Mouse (Mus musculus) MEL (cell line): ENCODE measurements around the gene Spata31d1a.

Source experiments
- BHLHE40 ChIP-seq: IDR thresholded peaks from 2 replicates; pipeline ENCODE4 v1.6.1; 2012; ENCODE audit warnings: low read depth, mild to moderate bottlenecking, inconsistent platforms, low read length, improper control_type of control experiment, borderline replicate concordance
- CHD1 ChIP-seq: IDR thresholded peaks from 2 replicates; pipeline ENCODE4 v1.6.1; 2012; ENCODE audit warnings: low read depth, mild to moderate bottlenecking, inconsistent platforms, low read length, improper control_type of control experiment
- CTCF ChIP-seq, 3 experiments: IDR thresholded peaks in 2 of 3; conservative IDR thresholded peaks in 1 of 3; 2 replicates each; pipeline ENCODE4 v1.5.1; 2011 to 2012; ENCODE audit warnings: low read length in 3 of 3, low read depth in 2 of 3, mild to moderate bottlenecking in 2 of 3, improper control_type of control experiment in 1 of 3, inconsistent platforms in 1 of 3, mixed read lengths in 1 of 3, moderate library complexity in 1 of 3; ENCODE audit not compliant: control insufficient read depth in 1 of 3, insufficient read depth in 1 of 3, poor library complexity in 1 of 3, severe bottlenecking in 1 of 3
- ELF1 ChIP-seq: IDR thresholded peaks from 2 replicates; pipeline ENCODE4 v1.6.1; 2014; ENCODE audit warnings: low read depth, mild to moderate bottlenecking, inconsistent platforms, low read length, improper control_type of control experiment, moderate library complexity
- EP300 ChIP-seq, 2 experiments: IDR thresholded peaks; 2 replicates each; pipeline ENCODE4 v1.6.1; 2011; ENCODE audit warnings: improper control_type of control experiment in 2 of 2, low read length in 2 of 2, low read depth in 1 of 2, mild to moderate bottlenecking in 1 of 2
- HCFC1 ChIP-seq: IDR thresholded peaks from 2 replicates; pipeline ENCODE4 v1.6.1; 2012; ENCODE audit warnings: low read depth, mild to moderate bottlenecking, inconsistent platforms, low read length, improper control_type of control experiment, moderate library complexity
- MAZ ChIP-seq: IDR thresholded peaks from 2 replicates; pipeline ENCODE4 v1.6.1; 2012; ENCODE audit warnings: low read depth, mild to moderate bottlenecking, inconsistent platforms, low read length, improper control_type of control experiment
- MXI1 ChIP-seq: IDR thresholded peaks from 2 replicates; pipeline ENCODE4 v1.6.1; 2011; ENCODE audit warnings: mild to moderate bottlenecking, low read depth, low read length, improper control_type of control experiment
- POLR2A ChIP-seq, 2 experiments: IDR thresholded peaks; 2 replicates each; pipeline ENCODE4 v1.6.1; 2011 to 2012; ENCODE audit warnings: low read length in 2 of 2, mild to moderate bottlenecking in 2 of 2, control low read depth in 1 of 2, improper control_type of control experiment in 1 of 2, low read depth in 1 of 2, moderate library complexity in 1 of 2; ENCODE audit not compliant: control insufficient read depth in 1 of 2, insufficient read depth in 1 of 2, poor library complexity in 1 of 2
- RCOR1 ChIP-seq: IDR thresholded peaks from 2 replicates; pipeline ENCODE4 v1.6.1; 2012; ENCODE audit warnings: low read depth, mild to moderate bottlenecking, inconsistent platforms, low read length, improper control_type of control experiment
- TAL1 ChIP-seq: IDR thresholded peaks from 2 replicates; pipeline ENCODE4 v1.6.1; 2012; ENCODE audit warnings: mild to moderate bottlenecking, inconsistent platforms, low read length, moderate library complexity, mixed read lengths
- UBTF ChIP-seq: IDR thresholded peaks from 2 replicates; pipeline ENCODE4 v1.6.1; 2012; ENCODE audit warnings: low read depth, mild to moderate bottlenecking, inconsistent platforms, low read length, improper control_type of control experiment, moderate library complexity, borderline replicate concordance; ENCODE audit not compliant: insufficient read depth

DNA sequence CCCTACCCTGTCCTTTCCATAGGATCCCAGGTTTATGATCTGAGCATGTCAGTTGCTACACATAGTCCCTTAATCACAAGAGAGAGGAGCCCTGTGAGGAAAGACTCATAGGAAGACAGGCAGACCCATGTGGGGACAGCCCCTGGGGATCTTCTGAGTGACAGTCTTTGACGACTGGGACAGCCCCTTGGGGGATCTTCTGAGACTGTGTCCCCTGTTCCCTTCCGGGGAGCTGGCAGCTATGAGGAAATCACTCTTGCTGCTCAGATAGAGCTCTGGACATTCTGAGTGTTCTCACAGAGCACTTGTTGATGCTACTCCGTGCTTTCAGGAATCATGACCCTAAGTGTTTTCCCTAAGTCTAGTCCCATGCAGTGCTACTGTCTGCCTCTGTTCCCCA lies 3.6 kb upstream of the Spata31d1a start:
- TF ChIP-seq CTCF (IDR thresholded peaks at IDR 0.05 in 2 of 3, conservative IDR thresholded peaks at IDR 0.05 in 1 of 3; ENCODE audit: control insufficient read depth in 1 of 3, insufficient read depth in 1 of 3, low read depth in 2 of 3, low read length in 3 of 3, poor library complexity in 1 of 3, severe bottlenecking in 1 of 3): no peak
- no peak for TF ChIP-seq HCFC1
- TF ChIP-seq CHD1: no peak
- no peak for TF ChIP-seq MXI1
- TF ChIP-seq EP300 (IDR thresholded peaks at IDR 0.05; ENCODE audit: low read depth in 1 of 2, low read length in 2 of 2): no peak
- TF ChIP-seq BHLHE40: no peak
- no peak for TF ChIP-seq POLR2A (IDR thresholded peaks at IDR 0.05; ENCODE audit: control insufficient read depth in 1 of 2, insufficient read depth in 1 of 2, low read depth in 1 of 2, low read length in 2 of 2, poor library complexity in 1 of 2)
- TF ChIP-seq UBTF: no peak
- TF ChIP-seq TAL1: no peak
- no peak for TF ChIP-seq ELF1
- TF ChIP-seq RCOR1: no peak
- no peak for TF ChIP-seq MAZ
